Mouse (Mus musculus) limb, embryonic 14.5 days (tissue): ENCODE results near the gene Pitpnc1. TPM values are rescaled to one million over a fixed set of nuclear protein-coding genes. Genes with fewer than 3 reads are reported as not detected.

ENCODE experiments used
- ATAC-seq: fragments of 200-750 bp; cut with Nextera tagmentation; 2 replicates; pipeline ENCODE4 v1.8.0; 2017; ENCODE audit warnings: low read depth, moderate number of reproducible peaks, moderate TSS enrichment; ENCODE audit not compliant: low FRiP score
- DNase-seq: peaks from one replicate; pipeline ENCODE4 v3.0.0-alpha.2; 2015; ENCODE audit warnings: low spot score
- H3K27ac ChIP-seq: fragments of 300-500 bp; sonication (generic); replicated peaks from 2 replicates; pipeline ENCODE4 v1.5.1; 2014; ENCODE audit warnings: low read depth, mild to moderate bottlenecking, low read length, moderate library complexity, mixed read lengths
- H3K27me3 ChIP-seq: fragments of 300-500 bp; sonication (generic); 2 replicates; pipeline ENCODE4 v1.6.1; 2014; ENCODE audit warnings: low read length, mixed read lengths; ENCODE audit not compliant: control insufficient read depth, insufficient read depth
- H3K36me3 ChIP-seq: fragments of 300-500 bp; sonication (generic); 2 replicates; pipeline ENCODE4 v1.6.1; 2014; ENCODE audit warnings: mild to moderate bottlenecking, low read length, moderate library complexity, mixed read lengths; ENCODE audit not compliant: control insufficient read depth, insufficient read depth
- H3K4me1 ChIP-seq: fragments of 300-500 bp; sonication (generic); 2 replicates; pipeline ENCODE4 v1.6.1; 2014; ENCODE audit warnings: antibody characterized with exemption, low read length, mixed read lengths; ENCODE audit not compliant: control insufficient read depth, insufficient read depth
- H3K4me2 ChIP-seq: fragments of 300-500 bp; sonication (generic); replicated peaks from 2 replicates; pipeline ENCODE4 v1.6.1; 2014; ENCODE audit warnings: low read depth, mild to moderate bottlenecking, low read length, moderate library complexity; ENCODE audit not compliant: severe bottlenecking
- H3K4me3 ChIP-seq: fragments of 300-500 bp; sonication (generic); replicated peaks from 2 replicates; pipeline ENCODE4 v1.5.1; 2014; ENCODE audit warnings: low read length
- H3K9ac ChIP-seq: fragments of 300-500 bp; sonication (generic); 2 replicates; pipeline ENCODE4 v1.6.1; 2014; ENCODE audit warnings: mild to moderate bottlenecking, low read depth, low read length, moderate library complexity; ENCODE audit not compliant: severe bottlenecking
- H3K9me3 ChIP-seq: fragments of 300-500 bp; sonication (generic); 2 replicates; pipeline ENCODE4 v1.6.1; 2016; ENCODE audit warnings: low read length; ENCODE audit not compliant: control insufficient read depth
- POLR2A ChIP-seq: fragments of 200-500 bp; IDR thresholded peaks from 2 replicates; pipeline ENCODE4 v1.8.0; 2012; ENCODE audit warnings: inconsistent platforms, mild to moderate bottlenecking, moderate library complexity, borderline replicate concordance; ENCODE audit not compliant: insufficient read depth, insufficient read length; ENCODE audit errors: extremely low read depth
- WGBS: fragments of 180-500 bp; shearing (Covaris S2); extraction: QIAGEN DNeasy Blood & Tissue Kit; methylation state at CpG from one replicate; pipeline ENCODE4 v1.1.7; 2014; 5-methylcytosine and 5-hydroxymethylcytosine counted together
- polyA plus RNA-seq, 2 experiments: library from polyadenylated mRNA; depleted of rRNA in 1 of 2; stranded (reverse) in 1 of 2; unstranded in 1 of 2; fragments of >200 nt; fragmentation: Nextera tagmentation in 1 of 2; extraction: Ambion mirVana in 1 of 2; gene quantifications; 2 replicates each; pipeline versions ENCODE4 v1.2.1 to v1.2.3; 2012 to 2014

The Pitpnc1 gene
- polyA plus RNA-seq, 2 experiments: 20.4 to 25.2 TPM

GRCm38 (mm10) chr11:107417041-107417583 lies 53.4 kb downstream of the Pitpnc1 start:
- Histone ChIP-seq H3K27ac (peak overlapping the region; percentile 50), H3K4me1 (peaks cover 31% of the 10 kb centered on the region), H3K4me3 (no peak overlapping the region), H3K9ac (no peak overlapping the region), H3K27me3 (no peaks in the 10 kb centered on the region), H3K9me3 (no peaks in the 10 kb centered on the region), H3K4me2 (no peak overlapping the region), H3K36me3 (no peaks in the 10 kb centered on the region)
- ATAC-seq (no peak), DNase-seq (peak; percentile 29)
- WGBS: 55% methylated on average over 14 of the region's 14 CpGs
- no peak for TF ChIP-seq POLR2A

GRCm38 (mm10) chr11:107416561-107416926 lies 54.0 kb downstream of the Pitpnc1 start:
- no peaks in the 10 kb centered on the region for H3K27me3 ChIP-seq
- no peak overlapping the region for H3K4me3 ChIP-seq
- H3K4me1 ChIP-seq: peaks cover 31% of the 10 kb centered on the region
- H3K9ac ChIP-seq: no peak overlapping the region
- peak overlapping the region; percentile 48 for H3K27ac ChIP-seq
- no peaks in the 10 kb centered on the region for H3K36me3 ChIP-seq
- no peak for ATAC-seq
- H3K4me2 ChIP-seq: no peak overlapping the region
- TF ChIP-seq POLR2A: no peak
- WGBS: 38% methylated on average over 4 of the region's 4 CpGs
- no peaks in the 10 kb centered on the region for H3K9me3 ChIP-seq
- DNase-seq: no peak

GRCm38 (mm10) chr11:107415901-107416560 lies 54.5 kb downstream of the Pitpnc1 start:
- no peaks in the 10 kb centered on the region for H3K27me3 ChIP-seq
- H3K4me3 ChIP-seq: no peak overlapping the region
- H3K9me3 ChIP-seq: no peaks in the 10 kb centered on the region
- no peak for ATAC-seq
- no peak for DNase-seq
- H3K4me1 ChIP-seq: peaks cover 31% of the 10 kb centered on the region
- peak overlapping the region; percentile 48 for H3K27ac ChIP-seq
- TF ChIP-seq POLR2A: no peak
- WGBS: 59% methylated on average over 10 of the region's 10 CpGs
- no peak overlapping the region for H3K9ac ChIP-seq
- H3K36me3 ChIP-seq: no peaks in the 10 kb centered on the region
- no peak overlapping the region for H3K4me2 ChIP-seq

- H3K4me1 ChIP-seq: peaks cover 31% of the 10 kb centered on the region
- WGBS: 71% methylated on average over 11 of the region's 11 CpGs
Observed at GRCm38 (mm10) chr11:107414996-107415747, 55.3 kb downstream of the Pitpnc1 start.

GRCm38 (mm10) chr11:107413251-107413655 lies 57.2 kb downstream of the Pitpnc1 start:
- Histone ChIP-seq H3K9me3 (no peaks in the 10 kb centered on the region), H3K9ac (peak overlapping the region; percentile 28; the same call in 1 of the 2 replicates), H3K36me3 (no peaks in the 10 kb centered on the region), H3K4me3 (peak overlapping the region; percentile 16), H3K4me1 (peaks cover 31% of the 10 kb centered on the region), H3K27ac (peak overlapping the region; percentile 76), H3K27me3 (no peaks in the 10 kb centered on the region), H3K4me2 (peak overlapping the region; percentile 47)
- ATAC-seq (peak; percentile 65; the same call in 1 of the 2 replicates), DNase-seq (peak; percentile 57)
- TF ChIP-seq POLR2A: no peak
- WGBS: 6% methylated on average over 14 of the region's 14 CpGs

More at GRCm38 (mm10) chr11:107414996-107415747, 55.3 kb downstream of the Pitpnc1 start:
- TF ChIP-seq POLR2A: no peak
- Histone ChIP-seq H3K9ac (no peak overlapping the region), H3K9me3 (no peaks in the 10 kb centered on the region), H3K36me3 (no peaks in the 10 kb centered on the region), H3K4me2 (no peak overlapping the region), H3K27ac (peak overlapping the region; percentile 48; the same call in 1 of the 2 replicates), H3K4me3 (no peak overlapping the region), H3K27me3 (no peaks in the 10 kb centered on the region)
- ATAC-seq (no peak), DNase-seq (no peak)
